Mouse (Mus musculus): ENCODE data around the gene Ier2.

GRCm38 (mm10) chr8:84664566-84665384, 2.1 kb upstream of the Ier2 start:
- TF ChIP-seq CTCF (IDR thresholded peaks at IDR 0.05; ENCODE audit: extremely low read depth, insufficient read depth, insufficient read length, insufficient replicate concordance) (peak; percentile 19; the same call in 1 of the 2 replicates), POLR2A (IDR thresholded peaks at IDR 0.05; ENCODE audit: low read depth, low read length) (peak; percentile 50; the same call in 1 of the 2 replicates)

Data from spleen, adult 2 months (tissue).